ENCODE assay signal across 7 mouse cellular contexts in the genomic region with DNA sequence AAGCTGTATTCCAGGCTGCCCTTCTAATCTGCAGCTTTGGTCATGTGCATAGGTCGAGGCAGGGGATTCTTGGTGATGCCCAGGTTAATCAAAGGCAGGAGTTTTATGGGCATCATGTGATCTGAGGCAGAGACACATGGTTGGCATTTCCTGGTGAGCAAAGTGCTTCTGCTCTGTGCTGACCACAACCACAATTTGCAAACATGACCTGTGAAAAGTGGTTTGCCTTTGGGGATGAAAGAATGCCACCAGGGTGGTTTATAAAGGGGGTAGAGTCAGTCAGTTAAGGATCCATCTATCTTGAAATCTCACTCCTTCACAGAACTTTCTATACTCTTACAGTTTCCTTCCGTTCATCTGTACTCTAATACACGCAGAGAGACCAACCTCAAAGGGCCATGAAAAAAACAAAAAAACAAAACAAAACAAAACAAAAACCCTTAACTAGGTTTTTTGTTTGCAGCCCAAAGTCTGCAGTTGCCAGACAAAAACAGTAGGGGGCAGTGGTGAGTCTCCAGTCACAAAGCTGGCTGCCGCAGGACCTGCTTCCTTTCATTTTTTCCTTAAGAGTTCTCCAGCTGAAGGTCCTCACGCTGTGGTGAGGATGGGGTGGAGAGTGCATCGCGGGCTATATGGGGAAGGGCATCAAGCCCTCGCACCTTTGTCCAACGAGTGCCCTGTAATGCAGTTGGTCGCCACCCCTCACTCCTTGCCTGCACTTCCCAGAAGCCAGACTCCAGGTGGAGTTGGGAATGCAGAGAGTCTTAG. TPM values are rescaled to one million over a fixed set of nuclear protein-coding genes. Genes with fewer than 3 reads are reported as not detected.
DNase-seq lines count a peak whose midpoint lies in the region; ATAC-seq and TF ChIP-seq lines count a peak whose summit lies in the region.

No protein-coding gene starts in this region.

- no peaks in the 10 kb centered on the region for H3K27me3 ChIP-seq in spleen, adult 2 months (ENCODE audit: control insufficient read depth, insufficient read depth, low read length)
- H3K27me3 ChIP-seq in forebrain, embryonic 14.5 days (replicated peaks; ENCODE audit: control insufficient read depth, insufficient read depth, low read length): no peaks in the 10 kb centered on the region
- H3K27me3 ChIP-seq in intestine, postnatal 0 days (replicated peaks; ENCODE audit: control insufficient read depth, insufficient read depth, low read length): no peaks in the 10 kb centered on the region
- no peaks in the 10 kb centered on the region for H3K27me3 ChIP-seq in lung, postnatal 0 days (replicated peaks; ENCODE audit: insufficient read depth, low read length)

- no peak for TF ChIP-seq EP300 in lung, postnatal 0 days (IDR thresholded peaks at IDR 0.05)

- no peak for ATAC-seq in forebrain, embryonic 14.5 days
- no peak for ATAC-seq in intestine, postnatal 0 days
- ATAC-seq in lung, postnatal 0 days: no peak

- TF ChIP-seq CTCF in spleen, adult 2 months (IDR thresholded peaks at IDR 0.05; ENCODE audit: extremely low read depth, insufficient read depth, insufficient read length, insufficient replicate concordance): peak; percentile 26; the same call in 1 of the 2 replicates
- TF ChIP-seq CTCF in brain, embryonic 14.5 days (IDR thresholded peaks at IDR 0.05; ENCODE audit: borderline replicate concordance, extremely low read depth, insufficient read depth, insufficient read length): peak; percentile 86
- peak; percentile 87 for TF ChIP-seq CTCF in intestine, postnatal 0 days (IDR thresholded peaks at IDR 0.05; ENCODE audit: low read depth)
- peak; percentile 82 for TF ChIP-seq CTCF in lung, postnatal 0 days (IDR thresholded peaks at IDR 0.05)

- no peak overlapping the region for H3K4me2 ChIP-seq in forebrain, embryonic 14.5 days (ENCODE audit: low read length)
- peak overlapping the region; percentile 37; the same call in 1 of the 2 replicates for H3K4me2 ChIP-seq in intestine, postnatal 0 days (replicated peaks; ENCODE audit: low read depth)
- H3K4me2 ChIP-seq in lung, postnatal 0 days (replicated peaks; ENCODE audit: low read depth, low read length): 0 out of 2 replicates have a peak overlapping the region, but pooled peaks have one; percentile 22

- no peaks in the 10 kb centered on the region for H3K36me3 ChIP-seq in spleen, adult 2 months (ENCODE audit: control insufficient read depth, insufficient read depth, low read length)
- H3K36me3 ChIP-seq in forebrain, embryonic 14.5 days (ENCODE audit: control insufficient read depth, insufficient read depth, low read length): no peaks in the 10 kb centered on the region
- no peaks in the 10 kb centered on the region for H3K36me3 ChIP-seq in intestine, postnatal 0 days (ENCODE audit: control insufficient read depth, insufficient read depth)
- no peaks in the 10 kb centered on the region for H3K36me3 ChIP-seq in lung, postnatal 0 days (ENCODE audit: insufficient read depth, low read length)

- H3K9ac ChIP-seq in forebrain, embryonic 14.5 days (ENCODE audit: low read length): no peak overlapping the region
- no peak overlapping the region for H3K9ac ChIP-seq in intestine, postnatal 0 days (ENCODE audit: low read depth, low read length)
- no peak overlapping the region for H3K9ac ChIP-seq in lung, postnatal 0 days (replicated peaks; ENCODE audit: low read depth)

- H3K4me3 ChIP-seq in spleen, adult 2 months (ENCODE audit: extremely low read depth, insufficient read depth, insufficient read length): no peak overlapping the region
- H3K4me3 ChIP-seq in forebrain, embryonic 14.5 days (ENCODE audit: low read depth, low read length): no peak overlapping the region
- H3K4me3 ChIP-seq in intestine, postnatal 0 days (ENCODE audit: low read depth, low read length): 0 out of 2 replicates have a peak overlapping the region, but pooled peaks have one; percentile 3
- no peak overlapping the region for H3K4me3 ChIP-seq in lung, postnatal 0 days (ENCODE audit: low read depth, low read length)

- H3K4me1 ChIP-seq in spleen, adult 2 months (ENCODE audit: control insufficient read depth, insufficient read depth, insufficient read length): no peaks in the 10 kb centered on the region; the same call in 1 of the 2 replicates
- peaks cover 3% of the 10 kb centered on the region for H3K4me1 ChIP-seq in forebrain, embryonic 14.5 days (ENCODE audit: control insufficient read depth, insufficient read depth, low read length)
- H3K4me1 ChIP-seq in intestine, postnatal 0 days (replicated peaks; ENCODE audit: control insufficient read depth, insufficient read depth, low read length): no peaks in the 10 kb centered on the region
- no peaks in the 10 kb centered on the region for H3K4me1 ChIP-seq in lung, postnatal 0 days (ENCODE audit: insufficient read depth, low read depth, low read length)

- no peak for TF ChIP-seq POLR2A in spleen, adult 2 months (IDR thresholded peaks at IDR 0.05; ENCODE audit: low read depth, low read length)
- no peak for TF ChIP-seq POLR2A in brain, embryonic 14.5 days (IDR thresholded peaks at IDR 0.05; ENCODE audit: borderline replicate concordance, extremely low read depth, insufficient read depth, insufficient read length, poor library complexity, severe bottlenecking)

- no peaks in the 10 kb centered on the region for H3K9me3 ChIP-seq in forebrain, embryonic 14.5 days (replicated peaks; ENCODE audit: control insufficient read depth, low read length)
- H3K9me3 ChIP-seq in intestine, postnatal 0 days (ENCODE audit: control insufficient read depth): no peaks in the 10 kb centered on the region
- H3K9me3 ChIP-seq in lung, postnatal 0 days (ENCODE audit: low read length): no peaks in the 10 kb centered on the region

- H3K27ac ChIP-seq in spleen, adult 2 months (ENCODE audit: insufficient read depth, low read length): no peak overlapping the region
- no peak overlapping the region for H3K27ac ChIP-seq in forebrain, embryonic 14.5 days (ENCODE audit: low read depth, low read length)
- no peak overlapping the region for H3K27ac ChIP-seq in intestine, postnatal 0 days (ENCODE audit: low read depth, low read length)
- H3K27ac ChIP-seq in lung, postnatal 0 days (ENCODE audit: low read length): no peak overlapping the region

- no peak for DNase-seq in spleen, adult 2 months (ENCODE audit: low read depth in 1 of 2, low spot score in 2 of 2)
- no peak for DNase-seq in spleen, adult 12 weeks (ENCODE audit: low spot score)
- DNase-seq in brain, embryonic 14.5 days (ENCODE audit: low read depth): peak; percentile 78
- peak; percentile 74 for DNase-seq in forebrain, embryonic 14.5 days (ENCODE audit: low spot score)
- peak; percentile 81 for DNase-seq in lung, postnatal 0 days (ENCODE audit: low spot score)
- peak; percentile 54 to 60 for DNase-seq in right cerebral cortex, postnatal 10 days (ENCODE audit: low spot score in 2 of 2)

- 64% methylated on average over 10 of the region's 10 CpGs for WGBS in spleen, adult 2 months
- 27% methylated on average over 10 of the region's 10 CpGs for WGBS in forebrain, embryonic 14.5 days
- 38% methylated on average over 10 of the region's 10 CpGs for WGBS in intestine, postnatal 0 days
- WGBS in lung, postnatal 0 days: 36% methylated on average over 10 of the region's 10 CpGs

RNA-seq across cellular contexts. Expression of a gene that starts 56.3 kb away (rescaled TPM):
- polyA plus RNA-seq in spleen, adult 2 months (2012; rRNA removed): 3.4 and 4.0 TPM in 2 replicates
- 0.14 and 0.29 TPM in 2 replicates for polyA plus RNA-seq in brain, embryonic 14.5 days (2012; rRNA removed)
- 0.06 and 0.27 TPM in 2 replicates for polyA plus RNA-seq in forebrain, embryonic 14.5 days (2014; fragmentation: Nextera tagmentation; extraction: Ambion mirVana)
- 1.1 and 1.3 TPM in 2 replicates for polyA plus RNA-seq in intestine, postnatal 0 days (2015; fragmentation: Nextera tagmentation; extraction: Ambion mirVana)
- polyA plus RNA-seq in lung, postnatal 0 days (2015; fragmentation: Nextera tagmentation; extraction: Ambion mirVana): 5.4 and 6.5 TPM in 2 replicates

Comparison
In these comparisons a context has a peak if more than half of its experiments do, and no peak if none do; other contexts are left out.
1. DNase-seq: peak in brain, embryonic 14.5 days (single experiment), forebrain, embryonic 14.5 days (single experiment), lung, postnatal 0 days (single experiment) and right cerebral cortex, postnatal 10 days (2 of 2); none in spleen, adult 2 months (0 of 2) and spleen, adult 12 weeks (single experiment).
2. CTCF ChIP-seq: peak in every context shown above with its lines; median percentile 87 in intestine, postnatal 0 days; 86 in brain, embryonic 14.5 days; 82 in lung, postnatal 0 days; 26 in spleen, adult 2 months.